Mouse (Mus musculus): ENCODE measurements at regions not wholly inside any gene's neighbourhood (a gene's known extent, or its start where the extent isn't known, plus 50 kb on each side); places are given as distances from the start of the nearest gene placed in this dataset.

DNA sequence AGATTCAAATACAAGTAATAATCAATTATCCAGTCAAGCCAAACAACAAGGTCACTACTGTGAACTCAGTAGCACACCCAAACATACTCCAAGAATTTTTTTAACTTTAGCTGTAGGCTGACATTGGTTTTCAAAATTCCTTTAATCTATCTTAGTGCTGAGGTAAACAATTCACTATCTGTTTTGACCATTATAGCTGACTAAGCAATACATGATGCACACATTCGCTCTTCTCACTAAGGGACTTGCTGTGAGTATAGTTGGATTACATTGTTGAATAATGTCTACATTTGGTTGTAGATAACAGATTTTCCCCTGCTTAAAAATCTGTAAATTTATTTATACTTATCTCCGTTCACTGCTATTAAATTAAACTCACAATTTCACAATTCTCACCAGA is 206.7 kb downstream of the Etv1 start:
- ATAC-seq (replicated peaks; ENCODE audit: low FRiP score): no peak
- no peaks in the 10 kb centered on the region for H3K9me3 ChIP-seq (ENCODE audit: control insufficient read depth, low read length)
- no peak overlapping the region for H3K4me3 ChIP-seq (ENCODE audit: low read depth, low read length)
- H3K4me1 ChIP-seq (replicated peaks; ENCODE audit: control insufficient read depth, insufficient read depth, low read length): no peaks in the 10 kb centered on the region
- no peak overlapping the region for H3K9ac ChIP-seq (ENCODE audit: low read length)
- no peaks in the 10 kb centered on the region for H3K27me3 ChIP-seq (ENCODE audit: control insufficient read depth, insufficient read depth, low read length)
- no peak for DNase-seq (ENCODE audit: low spot score)
- H3K36me3 ChIP-seq (ENCODE audit: control insufficient read depth, insufficient read depth, low read length): no peaks in the 10 kb centered on the region
- WGBS: 91% methylated on average over 2 of the region's 2 CpGs
- no peak overlapping the region for H3K27ac ChIP-seq (ENCODE audit: low read depth, low read length)
- no peak overlapping the region for H3K4me2 ChIP-seq (ENCODE audit: low read depth, low read length, severe bottlenecking)

DNA sequence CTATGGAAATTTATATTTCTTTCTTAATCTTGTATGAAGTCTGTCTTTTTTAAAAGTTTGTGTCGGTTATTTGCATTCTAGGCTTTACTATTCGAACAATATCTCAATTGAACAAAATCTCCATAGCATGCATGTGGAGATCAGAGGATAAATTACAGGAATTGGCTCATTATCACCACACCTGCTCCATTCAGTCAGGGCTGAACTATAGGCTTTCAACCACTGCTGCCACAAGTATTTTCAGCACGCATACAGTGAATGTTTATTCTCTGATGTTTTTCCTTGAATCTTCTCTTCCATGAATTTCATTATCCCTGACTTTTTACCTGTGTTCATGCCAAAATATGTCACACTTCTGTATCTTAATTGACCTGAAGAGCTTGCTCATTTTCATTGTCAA is 207.2 kb downstream of the Etv1 start:
- H3K4me3 ChIP-seq (ENCODE audit: low read depth, low read length): no peak overlapping the region
- ATAC-seq (replicated peaks; ENCODE audit: low FRiP score) (no peak), DNase-seq (ENCODE audit: low spot score) (no peak)
- no peak overlapping the region for H3K4me2 ChIP-seq (ENCODE audit: low read depth, low read length, severe bottlenecking)
- no peaks in the 10 kb centered on the region for H3K4me1 ChIP-seq (replicated peaks; ENCODE audit: control insufficient read depth, insufficient read depth, low read length)
- no peaks in the 10 kb centered on the region for H3K9me3 ChIP-seq (ENCODE audit: control insufficient read depth, low read length)
- H3K36me3 ChIP-seq (ENCODE audit: control insufficient read depth, insufficient read depth, low read length): no peaks in the 10 kb centered on the region
- no peak overlapping the region for H3K9ac ChIP-seq (ENCODE audit: low read length)
- H3K27ac ChIP-seq (ENCODE audit: low read depth, low read length): no peak overlapping the region
- no peaks in the 10 kb centered on the region for H3K27me3 ChIP-seq (ENCODE audit: control insufficient read depth, insufficient read depth, low read length)
- 72% methylated on average over 3 of the region's 3 CpGs for WGBS

DNA sequence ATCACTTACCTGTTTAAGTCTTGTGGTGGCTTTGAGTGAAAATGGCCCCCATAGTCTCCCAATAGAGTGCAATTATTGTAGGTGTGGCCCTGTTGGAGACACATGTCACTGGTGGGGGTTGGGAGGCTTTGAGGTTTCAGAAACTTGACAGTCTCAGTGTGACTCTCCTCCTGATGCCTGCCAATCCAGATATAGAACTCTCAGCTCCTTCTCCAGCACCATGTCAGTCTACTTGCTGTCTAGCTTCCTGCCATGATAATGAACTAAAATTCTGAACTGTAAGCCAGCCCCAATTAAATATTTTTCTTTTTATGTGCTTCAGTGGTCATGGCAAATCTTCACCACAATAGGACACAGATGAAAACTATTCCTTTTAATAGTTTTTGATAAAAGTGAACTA is 208.1 kb downstream of the Etv1 start:
- Histone ChIP-seq H3K4me1 (replicated peaks; ENCODE audit: control insufficient read depth, insufficient read depth, low read length) (no peaks in the 10 kb centered on the region), H3K4me2 (ENCODE audit: low read depth, low read length, severe bottlenecking) (no peak overlapping the region), H3K4me3 (ENCODE audit: low read depth, low read length) (no peak overlapping the region), H3K27ac (ENCODE audit: low read depth, low read length) (no peak overlapping the region), H3K9ac (ENCODE audit: low read length) (no peak overlapping the region), H3K36me3 (ENCODE audit: control insufficient read depth, insufficient read depth, low read length) (no peaks in the 10 kb centered on the region), H3K27me3 (ENCODE audit: control insufficient read depth, insufficient read depth, low read length) (no peaks in the 10 kb centered on the region), H3K9me3 (ENCODE audit: control insufficient read depth, low read length) (no peaks in the 10 kb centered on the region)
- peak; percentile 67 for ATAC-seq (replicated peaks; ENCODE audit: low FRiP score)
- DNase-seq (ENCODE audit: low spot score): no peak

DNA sequence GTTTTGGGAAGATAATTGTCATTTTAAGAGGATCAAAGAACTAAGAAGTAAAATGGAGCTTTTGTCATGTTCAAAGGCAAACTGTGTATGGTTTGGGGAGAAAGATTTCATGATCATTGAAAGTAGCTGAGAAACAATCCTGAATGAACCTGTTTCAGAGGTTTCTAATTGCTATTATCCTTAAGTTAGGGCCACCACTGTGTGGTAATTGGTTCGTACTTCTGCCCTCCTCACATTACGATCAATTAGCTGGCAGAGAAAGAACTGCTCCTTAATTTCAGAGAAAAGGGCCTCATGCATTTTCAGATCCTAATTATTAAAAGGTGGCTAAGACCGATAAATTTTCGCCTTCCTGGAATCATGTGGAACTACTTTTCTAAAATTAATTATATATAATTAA is 208.6 kb downstream of the Etv1 start:
- H3K4me1 ChIP-seq (replicated peaks; ENCODE audit: control insufficient read depth, insufficient read depth, low read length): no peaks in the 10 kb centered on the region
- peak; percentile 90 for ATAC-seq (replicated peaks; ENCODE audit: low FRiP score)
- H3K9ac ChIP-seq (ENCODE audit: low read length): no peak overlapping the region
- 27% methylated on average over 4 of the region's 4 CpGs for WGBS
- no peaks in the 10 kb centered on the region for H3K36me3 ChIP-seq (ENCODE audit: control insufficient read depth, insufficient read depth, low read length)
- no peak overlapping the region for H3K27ac ChIP-seq (ENCODE audit: low read depth, low read length)
- H3K4me3 ChIP-seq (ENCODE audit: low read depth, low read length): no peak overlapping the region
- H3K27me3 ChIP-seq (ENCODE audit: control insufficient read depth, insufficient read depth, low read length): no peaks in the 10 kb centered on the region
- H3K4me2 ChIP-seq (ENCODE audit: low read depth, low read length, severe bottlenecking): no peak overlapping the region
- no peak for DNase-seq (ENCODE audit: low spot score)
- no peaks in the 10 kb centered on the region for H3K9me3 ChIP-seq (ENCODE audit: control insufficient read depth, low read length)

DNA sequence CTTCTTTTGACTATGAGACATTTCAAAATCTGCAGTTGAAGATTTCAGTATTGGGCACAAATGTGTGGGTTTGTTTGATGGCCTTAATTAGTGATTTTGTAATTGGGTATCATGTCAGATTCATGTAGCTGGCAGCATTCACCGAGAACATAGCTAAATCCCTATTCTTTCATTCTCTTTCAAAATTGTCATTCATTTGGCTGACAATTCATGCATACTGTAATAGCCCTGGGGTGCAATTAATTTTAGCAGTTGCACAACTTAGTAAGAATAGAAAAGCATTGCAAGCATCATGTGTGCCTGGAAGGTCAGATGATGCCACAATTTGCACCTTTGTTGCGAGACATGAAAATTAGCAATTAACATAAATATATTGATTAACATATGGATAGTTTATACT is 248.0 kb downstream of the Etv1 start:
- Histone ChIP-seq H3K4me2 (ENCODE audit: low read depth, low read length, severe bottlenecking) (no peak overlapping the region), H3K4me1 (replicated peaks; ENCODE audit: control insufficient read depth, insufficient read depth, low read length) (no peaks in the 10 kb centered on the region), H3K4me3 (ENCODE audit: low read depth, low read length) (no peak overlapping the region), H3K27me3 (ENCODE audit: control insufficient read depth, insufficient read depth, low read length) (no peaks in the 10 kb centered on the region), H3K36me3 (ENCODE audit: control insufficient read depth, insufficient read depth, low read length) (no peaks in the 10 kb centered on the region), H3K9me3 (ENCODE audit: control insufficient read depth, low read length) (no peaks in the 10 kb centered on the region), H3K9ac (ENCODE audit: low read length) (no peak overlapping the region), H3K27ac (ENCODE audit: low read depth, low read length) (no peak overlapping the region)
- WGBS: 59% methylated on average over 2 of the region's 2 CpGs
- ATAC-seq (replicated peaks; ENCODE audit: low FRiP score) (peak; percentile 77), DNase-seq (ENCODE audit: low spot score) (no peak)

DNA sequence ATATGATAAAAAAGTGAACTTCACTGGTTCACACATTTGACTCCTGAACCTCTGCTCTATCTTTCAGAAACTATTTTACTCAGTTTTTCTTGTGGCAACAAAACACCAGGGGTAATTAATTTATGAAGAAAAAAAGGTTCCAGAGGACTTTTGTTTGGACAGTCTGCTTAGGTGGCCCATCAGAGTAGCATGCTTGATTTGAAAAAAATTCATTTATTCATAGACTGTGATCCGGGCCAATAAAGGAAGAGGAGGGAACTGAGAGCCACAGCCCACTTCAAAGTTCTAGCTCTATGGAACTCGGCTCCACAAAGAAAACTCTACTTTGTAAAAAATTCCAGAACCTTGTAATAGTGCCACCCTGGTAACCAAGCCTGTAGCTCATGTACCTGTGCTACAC is 248.8 kb downstream of the Etv1 start:
- no peak for ATAC-seq (replicated peaks; ENCODE audit: low FRiP score)
- no peak for DNase-seq (ENCODE audit: low spot score)
- no peak overlapping the region for H3K4me3 ChIP-seq (ENCODE audit: low read depth, low read length)
- H3K36me3 ChIP-seq (ENCODE audit: control insufficient read depth, insufficient read depth, low read length): no peaks in the 10 kb centered on the region
- WGBS: 40% methylated on average over 2 of the region's 2 CpGs
- H3K9me3 ChIP-seq (ENCODE audit: control insufficient read depth, low read length): no peaks in the 10 kb centered on the region
- no peak overlapping the region for H3K4me2 ChIP-seq (ENCODE audit: low read depth, low read length, severe bottlenecking)
- H3K27me3 ChIP-seq (ENCODE audit: control insufficient read depth, insufficient read depth, low read length): no peaks in the 10 kb centered on the region
- H3K27ac ChIP-seq (ENCODE audit: low read depth, low read length): no peak overlapping the region
- no peak overlapping the region for H3K9ac ChIP-seq (ENCODE audit: low read length)
- no peaks in the 10 kb centered on the region for H3K4me1 ChIP-seq (replicated peaks; ENCODE audit: control insufficient read depth, insufficient read depth, low read length)

DNA sequence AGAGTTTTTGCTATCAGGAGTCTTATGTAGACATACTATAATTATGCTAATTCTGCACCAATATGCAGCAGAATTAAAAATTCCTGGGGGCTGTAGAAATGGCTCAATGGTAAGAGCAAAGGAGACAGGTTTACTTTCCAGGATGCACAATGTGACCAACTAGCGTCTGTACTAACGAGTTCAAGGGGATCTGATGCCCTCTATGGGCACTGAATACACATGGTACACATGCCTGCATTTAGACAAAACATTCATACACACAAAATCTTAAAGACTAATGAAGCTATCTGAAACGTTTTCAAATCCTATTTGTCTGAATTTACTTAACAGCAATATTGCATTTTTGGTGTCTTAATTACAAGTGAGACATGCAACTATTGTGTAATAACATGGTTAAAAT is 254.8 kb downstream of the Etv1 start:
- Histone ChIP-seq H3K27ac (ENCODE audit: low read depth, low read length) (no peak overlapping the region), H3K27me3 (ENCODE audit: control insufficient read depth, insufficient read depth, low read length) (no peaks in the 10 kb centered on the region), H3K4me1 (replicated peaks; ENCODE audit: control insufficient read depth, insufficient read depth, low read length) (no peaks in the 10 kb centered on the region), H3K9ac (ENCODE audit: low read length) (no peak overlapping the region), H3K4me2 (ENCODE audit: low read depth, low read length, severe bottlenecking) (no peak overlapping the region), H3K4me3 (ENCODE audit: low read depth, low read length) (no peak overlapping the region), H3K36me3 (ENCODE audit: control insufficient read depth, insufficient read depth, low read length) (no peaks in the 10 kb centered on the region), H3K9me3 (ENCODE audit: control insufficient read depth, low read length) (no peaks in the 10 kb centered on the region)
- ATAC-seq (replicated peaks; ENCODE audit: low FRiP score) (no peak), DNase-seq (ENCODE audit: low spot score) (no peak)
- WGBS: 74% methylated on average over 3 of the region's 3 CpGs

DNA sequence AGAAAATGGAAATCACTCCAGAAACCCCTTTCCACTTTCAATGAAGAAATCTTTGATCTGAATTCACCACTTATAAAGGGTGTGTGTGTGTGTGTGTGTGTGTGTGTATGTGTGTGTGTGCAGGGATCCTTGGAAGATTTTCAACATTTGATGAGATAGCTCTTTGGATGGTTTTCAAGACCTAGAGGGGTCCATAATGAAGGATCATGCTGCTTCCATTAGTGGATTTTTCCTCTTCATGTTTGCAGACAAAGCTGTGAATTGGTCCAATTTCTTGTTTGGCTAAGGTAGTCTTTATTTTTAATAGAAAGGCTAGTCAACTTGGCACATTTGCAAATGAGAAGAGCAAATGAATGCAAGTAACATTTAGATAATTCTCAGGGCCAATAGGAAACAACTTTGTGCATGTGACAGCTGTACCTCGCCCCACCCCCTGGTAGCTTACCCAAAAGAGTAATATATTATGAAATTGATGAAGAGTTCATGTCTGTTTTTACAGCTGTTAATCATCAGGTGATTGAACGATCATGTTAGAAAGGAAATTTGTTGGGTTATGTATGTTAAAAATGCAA is 257.4 kb downstream of the Etv1 start:
- H3K27me3 ChIP-seq (ENCODE audit: control insufficient read depth, insufficient read depth, low read length): no peaks in the 10 kb centered on the region
- WGBS: 82% methylated on average over 2 of the region's 2 CpGs
- no peak overlapping the region for H3K4me2 ChIP-seq (ENCODE audit: low read depth, low read length, severe bottlenecking)
- no peaks in the 10 kb centered on the region for H3K36me3 ChIP-seq (ENCODE audit: control insufficient read depth, insufficient read depth, low read length)
- H3K4me1 ChIP-seq (replicated peaks; ENCODE audit: control insufficient read depth, insufficient read depth, low read length): no peaks in the 10 kb centered on the region
- no peak for DNase-seq (ENCODE audit: low spot score)
- H3K9ac ChIP-seq (ENCODE audit: low read length): no peak overlapping the region
- no peak overlapping the region for H3K4me3 ChIP-seq (ENCODE audit: low read depth, low read length)
- H3K27ac ChIP-seq (ENCODE audit: low read depth, low read length): no peak overlapping the region
- no peak for ATAC-seq (replicated peaks; ENCODE audit: low FRiP score)
- H3K9me3 ChIP-seq (ENCODE audit: control insufficient read depth, low read length): no peaks in the 10 kb centered on the region

DNA sequence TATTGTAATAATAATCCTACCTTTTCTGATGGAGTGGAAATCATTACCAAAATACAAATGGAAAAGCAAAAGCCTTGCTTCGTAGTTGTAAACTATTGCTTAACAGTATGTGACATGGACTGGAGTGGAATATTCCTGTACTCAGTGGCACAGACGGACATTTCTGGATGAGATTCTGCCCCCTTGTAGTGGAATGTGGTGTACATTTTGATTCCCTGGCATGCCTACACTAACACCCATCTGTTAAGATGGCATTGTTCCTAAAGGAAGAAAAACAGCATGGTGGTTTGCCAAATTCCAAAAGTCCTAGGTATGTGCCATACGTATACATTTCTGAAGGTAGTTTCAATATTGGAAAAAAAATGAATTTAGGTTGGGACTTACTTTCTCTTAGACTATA is 258.9 kb downstream of the Etv1 start:
- no peak for DNase-seq (ENCODE audit: low spot score)
- Histone ChIP-seq H3K4me2 (ENCODE audit: low read depth, low read length, severe bottlenecking) (no peak overlapping the region), H3K27me3 (ENCODE audit: control insufficient read depth, insufficient read depth, low read length) (no peaks in the 10 kb centered on the region), H3K9ac (ENCODE audit: low read length) (no peak overlapping the region), H3K9me3 (ENCODE audit: control insufficient read depth, low read length) (no peaks in the 10 kb centered on the region), H3K4me3 (ENCODE audit: low read depth, low read length) (no peak overlapping the region), H3K27ac (ENCODE audit: low read depth, low read length) (no peak overlapping the region), H3K4me1 (replicated peaks; ENCODE audit: control insufficient read depth, insufficient read depth, low read length) (no peaks in the 10 kb centered on the region), H3K36me3 (ENCODE audit: control insufficient read depth, insufficient read depth, low read length) (no peaks in the 10 kb centered on the region)
- WGBS: 84% methylated on average over 3 of the region's 3 CpGs
- ATAC-seq (replicated peaks; ENCODE audit: low FRiP score): no peak
